Mouse (Mus musculus) ES-Bruce4 (cell line): ENCODE results near the gene Dagla.

Experiments used
- CTCF ChIP-seq: IDR thresholded peaks from one replicate; pipeline ENCODE4 v1.8.1; 2011; ENCODE audit warnings: low read depth, low read length
- EP300 ChIP-seq: IDR thresholded peaks from 2 replicates; pipeline ENCODE4 v1.6.1; 2011; ENCODE audit warnings: low read depth, low read length; ENCODE audit not compliant: insufficient read depth
- POLR2A ChIP-seq: IDR thresholded peaks from one replicate; pipeline ENCODE4 v1.8.1; 2011; ENCODE audit warnings: low read length; ENCODE audit not compliant: insufficient read depth

DNA sequence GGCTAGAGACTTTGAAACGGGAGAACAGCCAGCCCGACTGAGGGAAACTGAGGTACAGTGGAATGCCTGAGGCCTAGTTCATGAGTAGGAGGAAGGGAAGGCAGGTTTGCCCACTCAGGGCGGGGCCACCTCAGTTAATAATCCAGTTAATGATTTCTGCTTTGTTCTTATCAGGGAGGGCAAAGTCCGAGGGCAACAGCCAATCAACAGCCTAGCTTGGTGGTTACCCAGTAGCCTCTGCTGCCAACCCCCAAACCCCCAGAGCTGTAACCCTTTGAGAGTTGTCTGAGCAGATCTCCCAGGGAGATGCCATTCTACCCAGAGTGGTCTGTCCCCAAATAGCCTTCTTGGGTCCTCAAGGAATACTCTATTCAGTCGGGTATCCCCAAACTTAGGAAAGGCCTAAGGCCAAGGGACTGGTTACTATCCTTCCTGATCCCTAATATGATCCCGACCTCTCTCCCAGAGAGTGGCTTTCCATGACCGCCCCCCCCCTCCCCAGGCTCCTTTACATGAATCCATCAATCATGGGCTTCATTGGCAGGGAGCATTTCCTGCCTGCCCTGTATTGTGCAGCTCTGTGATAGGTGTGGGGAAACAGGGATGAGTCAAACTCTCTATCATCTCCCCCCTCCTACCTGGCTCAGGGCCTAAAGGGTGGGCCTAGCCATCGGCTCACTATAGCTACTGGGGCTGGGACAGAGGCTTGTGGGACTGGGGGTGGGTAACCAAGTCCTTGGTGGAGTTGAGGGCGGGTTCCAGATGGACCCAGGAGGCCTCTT lies 68.7 kb downstream of the Dagla start:
- TF ChIP-seq CTCF (no peak), EP300 (no peak), POLR2A (no peak)
